Mouse (Mus musculus): Measurements from ENCODE around the gene Mbtps2.

Gene Mbtps2

GRCm38 (mm10) chrX:157504506-157504905 lies 94.0 kb downstream of the Mbtps2 start:
- no peak for DNase-seq (ENCODE audit: low read depth in 1 of 2, low spot score in 2 of 2)

- DNase-seq (ENCODE audit: low read depth in 1 of 2, low spot score in 2 of 2): no peak
These were observed 96.6 kb downstream of the Mbtps2 start for GRCm38 (mm10) chrX:157501871-157502270.

GRCm38 (mm10) chrX:157500004-157500403 lies 98.5 kb downstream of the Mbtps2 start:
- DNase-seq (ENCODE audit: low read depth in 1 of 2, low spot score in 2 of 2): no peak

GRCm38 (mm10) chrX:157493159-157493558 lies 105.4 kb downstream of the Mbtps2 start:
- no peak for DNase-seq (ENCODE audit: low read depth in 1 of 2, low spot score in 2 of 2)

- DNase-seq (ENCODE audit: low read depth in 1 of 2, low spot score in 2 of 2): peak; percentile 13 to 21
These were observed 106.4 kb downstream of the Mbtps2 start, which contains the start of gene Sms for GRCm38 (mm10) chrX:157491944-157492726. Gene Sms, minus strand, starts transcription at chrX:157492287.

- DNase-seq (ENCODE audit: low read depth in 1 of 2, low spot score in 2 of 2): peak in 1 of 2 experiments; percentile 15
These were observed 107.2 kb downstream of the Mbtps2 start for GRCm38 (mm10) chrX:157491145-157491935.

GRCm38 (mm10) chrX:157490769-157491144 lies 107.8 kb downstream of the Mbtps2 start:
- DNase-seq (ENCODE audit: low read depth in 1 of 2, low spot score in 2 of 2): no peak

- DNase-seq (ENCODE audit: low read depth in 1 of 2, low spot score in 2 of 2): no peak
These were observed 108.4 kb downstream of the Mbtps2 start for GRCm38 (mm10) chrX:157489871-157490721.

GRCm38 (mm10) chrX:157488831-157489230 lies 109.7 kb downstream of the Mbtps2 start:
- DNase-seq (ENCODE audit: low read depth in 1 of 2, low spot score in 2 of 2): no peak

- DNase-seq (ENCODE audit: low read depth in 1 of 2, low spot score in 2 of 2): no peak
These were observed 111.8 kb downstream of the Mbtps2 start for GRCm38 (mm10) chrX:157486765-157487164.
